Mouse (Mus musculus): ENCODE results near the gene Fam213b. TPM values are rescaled to one million over a fixed set of nuclear protein-coding genes. Genes with fewer than 3 reads are reported as not detected.
A peak's percentile ranks its signal among the peaks of the same experiment; 100 is the strongest.

Gene Fam213b
- polyA plus RNA-seq, 1 experiment from 2014 or later = 36.3 TPM

DNA sequence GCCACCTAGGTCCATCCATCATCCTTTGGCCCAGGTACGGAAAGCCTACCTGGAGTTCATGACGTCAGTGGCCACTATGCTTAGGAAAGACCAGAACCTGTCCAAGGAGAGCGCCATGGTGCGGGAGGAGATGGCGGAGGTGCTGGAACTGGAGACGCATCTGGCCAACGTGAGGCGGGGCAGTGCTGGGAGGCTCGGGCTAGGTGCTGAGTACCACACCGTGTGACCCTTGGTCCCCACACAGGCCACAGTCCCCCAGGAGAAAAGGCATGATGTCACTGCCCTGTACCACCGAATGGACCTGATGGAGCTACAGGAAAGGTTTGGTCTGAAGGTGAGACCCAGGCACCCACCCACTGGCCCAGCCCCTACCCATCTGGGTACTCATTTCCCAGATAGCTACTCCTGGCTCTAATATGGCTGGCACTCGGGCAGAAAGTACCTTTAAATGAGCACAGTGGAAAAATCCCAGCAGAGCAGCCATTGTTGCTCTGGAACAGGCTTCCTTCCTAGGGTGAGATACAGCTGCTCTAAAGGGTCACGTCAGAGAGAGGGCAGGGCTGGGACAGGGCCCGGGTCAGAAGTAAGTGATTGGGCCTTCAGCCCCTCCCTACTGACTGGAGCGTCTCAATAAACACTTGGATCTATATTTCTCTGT, 11.2 kb downstream of the Fam213b start:
- DNase-seq (ENCODE audit: extremely low spot score, low spot score) = no peak
- Histone ChIP-seq H3K4me3 (no peak overlapping the region), H3K27me3 (ENCODE audit: poor library complexity, severe bottlenecking) (no peaks in the 10 kb centered on the region), H3K36me3 (replicated peaks) (no peaks in the 10 kb centered on the region), H3K27ac (no peak overlapping the region), H3K9me3 (no peaks in the 10 kb centered on the region), H3K4me1 (0 out of 2 replicates have a peak, but pooled peaks cover 8% of the 10 kb centered on the region)
- 86% methylated on average over 15 of the region's 15 CpGs for whole genome bisulfite sequencing

DNA sequence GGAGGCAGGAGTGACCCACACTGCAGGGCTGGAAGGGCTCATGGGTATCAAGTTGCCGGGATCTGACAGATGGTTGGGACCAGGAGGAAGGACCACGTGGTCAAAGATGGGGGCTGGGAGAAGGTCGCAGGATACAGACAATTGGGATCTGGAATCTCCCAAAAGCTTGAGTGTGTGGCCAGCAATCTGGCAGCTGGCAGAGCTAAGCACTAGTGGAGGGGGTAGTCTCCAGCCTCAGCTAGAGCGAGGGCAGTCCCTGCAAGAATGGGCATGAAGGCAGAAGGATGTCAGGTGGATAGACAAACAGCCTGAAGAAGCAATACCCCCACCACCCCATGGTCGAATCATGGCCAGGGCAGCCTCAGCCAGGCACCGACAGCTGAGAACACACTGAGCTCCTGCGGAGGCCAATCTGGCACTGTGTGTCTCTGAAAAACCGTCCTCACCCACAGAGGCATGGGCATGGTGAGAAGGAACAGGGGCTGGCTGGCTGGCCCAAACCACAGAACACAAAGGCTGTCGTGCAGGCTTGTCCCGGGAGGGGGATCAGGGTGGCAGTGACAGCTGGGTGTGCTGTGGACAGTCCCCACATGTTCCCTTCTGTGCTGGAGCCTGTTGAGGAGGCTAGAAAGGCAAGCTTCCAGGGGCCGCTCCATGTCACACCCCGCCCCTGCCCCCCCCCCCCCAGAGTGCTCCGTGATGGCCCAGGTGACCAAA, 11.9 kb downstream of the Fam213b start:
- H3K36me3 ChIP-seq (replicated peaks) = no peaks in the 10 kb centered on the region
- H3K27me3 ChIP-seq (ENCODE audit: poor library complexity, severe bottlenecking) = no peaks in the 10 kb centered on the region
- DNase-seq (ENCODE audit: extremely low spot score, low spot score) = no peak
- no peaks in the 10 kb centered on the region for H3K9me3 ChIP-seq
- H3K4me3 ChIP-seq = no peak overlapping the region
- 80% methylated on average over 13 of the region's 13 CpGs for WGBS
- 0 out of 2 replicates have a peak, but pooled peaks cover 8% of the 10 kb centered on the region for H3K4me1 ChIP-seq
- H3K27ac ChIP-seq = peak overlapping the region; percentile 54; the same call in 1 of the 2 replicates

DNA sequence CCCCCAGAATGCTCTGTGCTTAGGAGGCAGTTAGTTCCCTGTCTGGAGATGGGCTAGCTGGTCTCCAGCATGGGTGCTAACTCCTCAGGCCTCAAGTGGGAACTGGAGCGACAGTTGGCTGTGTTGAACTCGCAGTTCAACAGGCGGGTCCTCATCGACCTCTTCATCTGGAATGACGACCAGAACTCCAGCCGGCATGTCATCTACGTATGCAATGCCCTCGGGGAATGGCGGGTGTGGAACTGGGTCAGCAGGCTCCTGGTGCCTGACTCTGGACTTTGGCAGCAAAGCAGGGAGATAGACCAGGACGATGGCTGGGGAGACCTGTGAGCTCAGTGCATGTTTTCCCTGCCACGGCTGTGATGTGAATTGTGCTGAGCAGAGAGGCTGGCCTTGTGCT, 13.5 kb downstream of the Fam213b start:
- 80% methylated on average over 11 of the region's 11 CpGs for WGBS
- H3K4me1 ChIP-seq = 0 out of 2 replicates have a peak, but pooled peaks cover 8% of the 10 kb centered on the region

GRCm38 (mm10) chr4:154882014-154882659, 16.8 kb downstream of the Fam213b start:
- WGBS = 25% methylated on average over 14 of the region's 14 CpGs

More for the DNA sequence above, 13.5 kb downstream of the Fam213b start:
- H3K27ac ChIP-seq = no peak overlapping the region
- H3K4me3 ChIP-seq = no peak overlapping the region
- DNase-seq (ENCODE audit: extremely low spot score, low spot score) = no peak
- H3K27me3 ChIP-seq (ENCODE audit: poor library complexity, severe bottlenecking) = no peaks in the 10 kb centered on the region
- H3K9me3 ChIP-seq = no peaks in the 10 kb centered on the region
- H3K36me3 ChIP-seq (replicated peaks) = no peaks in the 10 kb centered on the region

GRCm38 (mm10) chr4:154880730-154881129, 18.2 kb downstream of the Fam213b start:
- WGBS = 90% methylated on average over 6 of the region's 6 CpGs
- Histone ChIP-seq H3K27me3 (ENCODE audit: poor library complexity, severe bottlenecking) (no peaks in the 10 kb centered on the region), H3K27ac (no peak overlapping the region), H3K4me1 (peaks cover 22% of the 10 kb centered on the region), H3K4me3 (no peak overlapping the region), H3K36me3 (replicated peaks) (no peaks in the 10 kb centered on the region), H3K9me3 (no peaks in the 10 kb centered on the region)
- DNase-seq (ENCODE audit: extremely low spot score, low spot score) = no peak

More at GRCm38 (mm10) chr4:154882014-154882659, 16.8 kb downstream of the Fam213b start:
- Histone ChIP-seq H3K4me1 (peaks cover 21% of the 10 kb centered on the region), H3K4me3 (no peak overlapping the region), H3K27me3 (ENCODE audit: poor library complexity, severe bottlenecking) (no peaks in the 10 kb centered on the region), H3K9me3 (no peaks in the 10 kb centered on the region), H3K27ac (no peak overlapping the region), H3K36me3 (replicated peaks) (no peaks in the 10 kb centered on the region)
- DNase-seq (ENCODE audit: extremely low spot score, low spot score) = no peak

GRCm38 (mm10) chr4:154877864-154878548, 20.9 kb downstream of the Fam213b start:
- Histone ChIP-seq H3K4me1 (peaks cover 22% of the 10 kb centered on the region), H3K4me3 (peak overlapping the region; percentile 51), H3K9me3 (no peaks in the 10 kb centered on the region), H3K36me3 (replicated peaks) (no peaks in the 10 kb centered on the region), H3K27me3 (ENCODE audit: poor library complexity, severe bottlenecking) (peaks cover 6% of the 10 kb centered on the region), H3K27ac (peak overlapping the region; percentile 84)
- 12% methylated on average over 18 of the region's 18 CpGs for WGBS
- DNase-seq (ENCODE audit: extremely low spot score, low spot score) = peak; percentile 97

DNA sequence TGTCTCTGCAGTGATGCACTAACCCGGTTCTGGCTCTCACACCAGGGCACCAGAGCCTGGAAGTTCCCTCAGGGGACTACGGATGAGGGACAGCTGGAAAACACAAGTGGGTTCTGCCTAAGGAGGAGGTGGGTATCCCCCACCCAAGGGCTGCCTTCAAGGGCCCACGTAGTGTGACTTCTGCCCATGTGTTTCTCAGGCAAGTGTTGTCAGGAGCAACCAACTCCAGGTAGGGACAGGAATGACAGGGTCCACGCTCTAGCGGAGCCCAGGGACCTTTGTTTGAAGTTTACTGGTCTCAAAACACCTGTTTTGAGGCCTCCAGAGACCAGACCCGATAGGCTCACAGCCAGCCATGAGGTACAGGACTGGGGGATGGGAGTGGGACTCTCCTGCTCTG, 25.7 kb downstream of the Fam213b start:
- Histone ChIP-seq H3K36me3 (replicated peaks) (no peaks in the 10 kb centered on the region), H3K4me3 (no peak overlapping the region), H3K9me3 (no peaks in the 10 kb centered on the region), H3K27ac (no peak overlapping the region), H3K27me3 (ENCODE audit: poor library complexity, severe bottlenecking) (peaks cover 52% of the 10 kb centered on the region), H3K4me1 (peaks cover 44% of the 10 kb centered on the region)
- WGBS = 79% methylated on average over 6 of the region's 6 CpGs
- no peak for DNase-seq (ENCODE audit: extremely low spot score, low spot score)

- Histone ChIP-seq H3K9me3 (no peaks in the 10 kb centered on the region), H3K27me3 (ENCODE audit: poor library complexity, severe bottlenecking) (peaks cover 66% of the 10 kb centered on the region), H3K36me3 (replicated peaks) (no peaks in the 10 kb centered on the region), H3K27ac (peak overlapping the region; percentile 60), H3K4me1 (peaks cover 39% of the 10 kb centered on the region), H3K4me3 (peak overlapping the region; percentile 41)
- WGBS = under 1% methylated on average over 13 of the region's 13 CpGs
- DNase-seq (ENCODE audit: extremely low spot score, low spot score) = peak; percentile 63
These were observed 27.1 kb downstream of the Fam213b start for GRCm38 (mm10) chr4:154871757-154872251.

DNA sequence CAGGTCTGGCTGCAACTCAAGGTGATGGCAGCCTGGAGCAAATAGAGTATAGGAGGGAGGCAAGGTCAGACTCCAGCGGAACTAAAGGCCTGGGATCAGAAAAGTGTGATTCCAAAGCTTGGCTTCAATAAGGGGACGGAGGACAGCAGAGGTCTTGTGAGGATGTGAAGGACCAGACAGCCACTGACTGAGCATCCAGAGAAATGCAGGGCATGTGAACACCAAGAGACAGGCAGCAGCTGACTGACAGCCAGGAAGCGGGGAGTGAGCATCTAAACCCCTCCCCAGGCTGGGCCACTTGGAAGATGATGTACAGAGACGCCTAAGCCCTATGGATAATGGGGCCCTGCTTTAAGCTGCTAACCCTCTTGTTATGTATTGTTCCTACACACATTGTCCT, 28.2 kb downstream of the Fam213b start:
- Histone ChIP-seq H3K4me1 (peaks cover 35% of the 10 kb centered on the region), H3K9me3 (no peaks in the 10 kb centered on the region), H3K27ac (no peak overlapping the region), H3K36me3 (replicated peaks) (no peaks in the 10 kb centered on the region), H3K4me3 (no peak overlapping the region), H3K27me3 (ENCODE audit: poor library complexity, severe bottlenecking) (peaks cover 72% of the 10 kb centered on the region)
- DNase-seq (ENCODE audit: extremely low spot score, low spot score) = no peak
- whole genome bisulfite sequencing = 64% methylated on average over 4 of the region's 4 CpGs

DNA sequence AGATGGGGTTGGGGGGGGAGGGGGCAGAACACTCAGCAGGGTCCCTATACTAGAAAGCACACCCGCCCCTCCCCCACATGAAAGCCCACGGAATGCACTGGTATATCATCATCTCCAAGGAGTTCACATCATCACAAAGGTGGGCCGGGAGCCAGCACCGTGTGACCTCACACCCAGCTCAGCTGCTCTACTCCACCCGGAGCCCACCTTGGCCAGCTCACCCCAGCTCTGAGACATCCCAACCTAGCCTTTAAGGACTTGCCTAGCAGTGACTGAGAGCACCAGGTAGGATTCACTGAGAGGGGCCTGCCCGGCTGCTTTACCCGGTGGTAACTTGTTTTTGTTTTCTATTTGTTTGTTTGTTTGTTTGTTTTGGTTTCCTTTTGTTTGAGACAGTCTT, 29.5 kb downstream of the Fam213b start, which contains the start of gene Mmel1:
Gene Mmel1 (plus strand): TSS at position 146 of the 400 bp plus-strand sequence.
- no peak for DNase-seq (ENCODE audit: extremely low spot score, low spot score)
- Histone ChIP-seq H3K27ac (no peak within 1 kb of the TSS), H3K4me1 (peaks cover 44% of the 10 kb centered on the region), H3K36me3 (replicated peaks) (no peaks in the 10 kb centered on the region), H3K27me3 (ENCODE audit: poor library complexity, severe bottlenecking) (peaks cover 72% of the 10 kb centered on the region), H3K4me3 (no peak within 1 kb of the TSS), H3K9me3 (no peaks in the 10 kb centered on the region)
- 91% methylated on average over 7 of the region's 7 CpGs for WGBS

GRCm38 (mm10) chr4:154867257-154867656, 31.7 kb downstream of the Fam213b start:
- H3K27me3 ChIP-seq (ENCODE audit: poor library complexity, severe bottlenecking) = peaks cover 65% of the 10 kb centered on the region
- H3K4me3 ChIP-seq = no peak overlapping the region
- H3K9me3 ChIP-seq = no peaks in the 10 kb centered on the region
- no peak overlapping the region for H3K27ac ChIP-seq
- DNase-seq (ENCODE audit: extremely low spot score, low spot score) = no peak
- no peaks in the 10 kb centered on the region for H3K36me3 ChIP-seq (replicated peaks)
- whole genome bisulfite sequencing = 86% methylated on average over 6 of the region's 6 CpGs
- peaks cover 55% of the 10 kb centered on the region for H3K4me1 ChIP-seq

GRCm38 (mm10) chr4:154866391-154866790, 32.5 kb downstream of the Fam213b start:
- whole genome bisulfite sequencing = 88% methylated on average over 5 of the region's 5 CpGs
- H3K9me3 ChIP-seq = no peaks in the 10 kb centered on the region
- H3K27ac ChIP-seq = no peak overlapping the region
- no peaks in the 10 kb centered on the region for H3K36me3 ChIP-seq (replicated peaks)
- DNase-seq (ENCODE audit: extremely low spot score, low spot score) = no peak
- H3K4me3 ChIP-seq = no peak overlapping the region
- H3K27me3 ChIP-seq (ENCODE audit: poor library complexity, severe bottlenecking) = peaks cover 63% of the 10 kb centered on the region
- H3K4me1 ChIP-seq = peaks cover 46% of the 10 kb centered on the region
